Mouse (Mus musculus) cerebellum, adult 2 months (tissue): ENCODE results near the gene Nos3.

ENCODE experiments used
- CTCF ChIP-seq: fragments of 200-500 bp; IDR thresholded peaks from 2 replicates; pipeline ENCODE4 v1.5.1; 2011; ENCODE audit warnings: low read depth, mild to moderate bottlenecking, control low read depth, low read length, moderate library complexity, borderline replicate concordance; ENCODE audit not compliant: insufficient read depth
- POLR2A ChIP-seq: fragments of 200-500 bp; IDR thresholded peaks from 2 replicates; pipeline ENCODE4 v1.6.1; 2011; ENCODE audit warnings: low read length, control low read depth, borderline replicate concordance; ENCODE audit not compliant: insufficient read depth

GRCm38 (mm10) chr5:24380499-24380898 lies 15.9 kb downstream of the Nos3 start:
- TF ChIP-seq CTCF (no peak), POLR2A (no peak)
